Mouse (Mus musculus) megakaryocyte-erythroid progenitor cell, adult 5-6 weeks (primary cell): Measurements from ENCODE around the gene Olfr1196. TPM values are rescaled to one million over a fixed set of nuclear protein-coding genes. Genes with fewer than 3 reads are reported as not detected.
"Not testable (repeated sequence)": the region's sequence is repeated elsewhere in the genome, so short reads cannot be mapped to it uniquely, and the experiment has no call there.

Source experiments
- ATAC-seq: replicated peaks from 2 replicates; pipeline ENCODE4 v1.8.0; 2016; ENCODE audit warnings: mild to moderate bottlenecking, inconsistent platforms; ENCODE audit not compliant: severe bottlenecking, poor library complexity, low FRiP score, low TSS enrichment
- total RNA-seq, 2 experiments: library from RNA; stranded (forward) in 1 of 2; stranded (reverse) in 1 of 2; fragments of 200-1000, 215-1000 nt in 1 of 2; fragments of >200 nt in 1 of 2; fragmentation: Nextera tagmentation in 1 of 2; gene quantifications; 2 replicates each; pipeline ENCODE4 v1.2.3; 2014 to 2017

Gene Olfr1196
- total RNA-seq (2014; fragmentation: Nextera tagmentation) (not detected in 2 replicates), total RNA-seq (2017) (not detected in 2 replicates)

GRCm38 (mm10) chr2:88704497-88704896 lies at the start of gene Olfr1196:
Gene Olfr1196 (minus strand): TSS chr2:88704597.
- no peak for ATAC-seq

- ATAC-seq, result no peak
These were observed 46.9 kb upstream of the Olfr1196 start, which contains the start of gene Olfr1198 for GRCm38 (mm10) chr2:88751270-88751669. Gene Olfr1198 (minus strand): TSS chr2:88751370.

DNA sequence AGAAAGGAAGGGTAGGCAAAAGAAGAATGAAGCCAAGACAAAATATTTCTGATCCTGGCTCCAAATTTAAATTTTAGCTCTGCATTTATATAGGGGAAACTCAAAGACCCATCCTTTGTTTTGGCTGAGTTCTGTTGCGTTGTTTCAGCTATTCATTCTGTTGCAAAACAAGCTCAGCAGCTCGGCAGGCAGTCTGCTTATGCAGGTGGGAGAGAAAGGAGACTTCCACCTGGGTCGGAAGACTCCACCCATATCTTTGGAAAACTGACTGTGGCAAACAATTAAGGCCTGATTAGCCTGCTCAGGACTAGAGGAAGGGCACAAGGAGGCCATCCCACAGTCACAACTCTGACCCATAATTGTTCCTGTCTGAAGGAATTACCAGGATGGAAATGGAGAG lies 39.0 kb upstream of the Olfr1196 start:
- ATAC-seq, result no peak

- no peak for ATAC-seq
These were observed 27.9 kb upstream of the Olfr1196 start, which contains the start of gene Olfr1197 for GRCm38 (mm10) chr2:88732266-88732665. Gene Olfr1197 (minus strand): TSS chr2:88732366.

DNA sequence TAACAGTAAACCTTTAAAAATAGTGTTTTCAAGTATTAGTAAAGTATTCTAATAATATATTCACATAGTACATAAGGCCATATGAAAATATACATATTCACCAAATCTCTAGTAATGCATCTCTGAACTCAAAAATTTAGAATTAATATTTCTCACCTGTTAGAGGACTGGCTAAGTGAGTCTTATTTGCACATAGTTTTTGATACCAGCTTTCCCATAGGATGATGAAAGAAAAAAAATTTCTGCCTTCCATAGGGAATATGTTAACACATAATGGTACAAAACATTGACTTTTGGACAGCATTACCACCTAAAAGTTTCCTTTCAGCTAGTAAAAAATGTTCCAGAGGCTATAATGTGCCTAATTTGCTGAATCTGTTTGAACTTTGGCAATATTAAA lies 15.3 kb downstream of the Olfr1196 start, which contains the start of gene Olfr1195:
Gene Olfr1195, minus strand, starts transcription at position 101 of the 400 bp plus-strand sequence.
- no peak for ATAC-seq

- ATAC-seq, result not testable (repeated sequence)
These were observed 29.1 kb downstream of the Olfr1196 start, which contains the start of gene Olfr1193 for GRCm38 (mm10) chr2:88675328-88675727. Gene Olfr1193 (plus strand): TSS chr2:88675628.

DNA sequence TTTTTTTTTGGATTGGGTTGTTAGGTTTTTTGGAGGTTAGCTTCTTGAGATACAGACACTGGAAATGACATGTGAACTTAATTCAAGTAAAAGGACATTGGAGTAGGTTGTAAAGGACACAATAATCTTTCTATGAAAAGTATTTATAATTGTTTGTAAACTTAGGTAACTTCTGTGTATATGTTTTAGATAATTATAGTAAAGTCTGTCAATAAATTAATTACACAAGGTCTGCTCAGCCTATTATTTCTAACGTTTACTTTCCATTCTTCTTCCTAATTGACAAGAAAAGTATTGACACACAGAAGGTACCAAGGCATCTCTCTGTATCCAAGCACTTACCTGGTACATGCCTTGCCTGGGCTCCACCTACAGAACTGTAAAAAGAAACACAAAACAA lies 56.2 kb downstream of the Olfr1196 start, which contains the start of gene Olfr1192-ps1:
Gene Olfr1192-ps1, plus strand, starts transcription at position 301 of the 400 bp plus-strand sequence.
- no peak for ATAC-seq

Other genes with a start within 250 kb of the Olfr1196 start
- gene Olfr1183, start 249.7 kb downstream of the Olfr1196 start, total RNA-seq (2014; fragmentation: Nextera tagmentation), result not detected in 2 replicates
- gene Olfr1183, start 249.7 kb downstream of the Olfr1196 start, total RNA-seq (2017), result not detected in 2 replicates
- not detected in 2 replicates for gene Olfr1184, start 221.0 kb downstream of the Olfr1196 start, total RNA-seq (2014; fragmentation: Nextera tagmentation)
- gene Olfr1184, start 221.0 kb downstream of the Olfr1196 start, total RNA-seq (2017), result not detected in 2 replicates
- not detected in 2 replicates for gene Olfr1185-ps1, start 211.3 kb downstream of the Olfr1196 start, total RNA-seq (2014; fragmentation: Nextera tagmentation)
- gene Olfr1185-ps1, start 211.3 kb downstream of the Olfr1196 start, total RNA-seq (2017), result not detected in 2 replicates
- gene Olfr1186, start 186.0 kb downstream of the Olfr1196 start, total RNA-seq (2014; fragmentation: Nextera tagmentation), result not detected in 2 replicates
- gene Olfr1186, start 186.0 kb downstream of the Olfr1196 start, total RNA-seq (2017), result not detected in 2 replicates
- gene Olfr1188, start 147.7 kb downstream of the Olfr1196 start, total RNA-seq (2014; fragmentation: Nextera tagmentation), result not detected in 2 replicates
- not detected in 2 replicates for gene Olfr1188, start 147.7 kb downstream of the Olfr1196 start, total RNA-seq (2017)
- not detected in 2 replicates for gene Olfr1189, start 118.1 kb downstream of the Olfr1196 start, total RNA-seq (2014; fragmentation: Nextera tagmentation)
- gene Olfr1189, start 118.1 kb downstream of the Olfr1196 start, total RNA-seq (2017), result not detected in 2 replicates
- gene Olfr1191-ps1, start 64.1 kb downstream of the Olfr1196 start, total RNA-seq (2014; fragmentation: Nextera tagmentation), result not detected in 2 replicates
- gene Olfr1191-ps1, start 64.1 kb downstream of the Olfr1196 start, total RNA-seq (2017), result not detected in 2 replicates
- not detected in 2 replicates for gene Olfr1192-ps1, start 56.1 kb downstream of the Olfr1196 start, total RNA-seq (2014; fragmentation: Nextera tagmentation)
- not detected in 2 replicates for gene Olfr1192-ps1, start 56.1 kb downstream of the Olfr1196 start, total RNA-seq (2017)
- gene Olfr1193, start 29.0 kb downstream of the Olfr1196 start, total RNA-seq (2014; fragmentation: Nextera tagmentation), result not detected in 2 replicates
- gene Olfr1193, start 29.0 kb downstream of the Olfr1196 start, total RNA-seq (2017), result not detected in 2 replicates
- not detected in 2 replicates for gene Olfr1195, start 15.4 kb downstream of the Olfr1196 start, total RNA-seq (2014; fragmentation: Nextera tagmentation)
- gene Olfr1195, start 15.4 kb downstream of the Olfr1196 start, total RNA-seq (2017), result not detected in 2 replicates
- not detected in 2 replicates for gene Olfr1197, start 27.8 kb upstream of the Olfr1196 start, total RNA-seq (2014; fragmentation: Nextera tagmentation)
- gene Olfr1197, start 27.8 kb upstream of the Olfr1196 start, total RNA-seq (2017), result not detected in 2 replicates
- not detected in 2 replicates for gene Olfr1198, start 46.8 kb upstream of the Olfr1196 start, total RNA-seq (2014; fragmentation: Nextera tagmentation)
- not detected in 2 replicates for gene Olfr1198, start 46.8 kb upstream of the Olfr1196 start, total RNA-seq (2017)
- gene Olfr1199, start 55.9 kb upstream of the Olfr1196 start, total RNA-seq (2014; fragmentation: Nextera tagmentation), result not detected in 2 replicates
- gene Olfr1199, start 55.9 kb upstream of the Olfr1196 start, total RNA-seq (2017), result not detected in 2 replicates
- gene Olfr1200, start 65.9 kb upstream of the Olfr1196 start, total RNA-seq (2014; fragmentation: Nextera tagmentation), result not detected in 2 replicates
- not detected in 2 replicates for gene Olfr1200, start 65.9 kb upstream of the Olfr1196 start, total RNA-seq (2017)
- not detected in 2 replicates for gene Olfr1201, start 88.4 kb upstream of the Olfr1196 start, total RNA-seq (2014; fragmentation: Nextera tagmentation)
- not detected in 2 replicates for gene Olfr1201, start 88.4 kb upstream of the Olfr1196 start, total RNA-seq (2017)
- gene Olfr1202, start 109.9 kb upstream of the Olfr1196 start, total RNA-seq (2014; fragmentation: Nextera tagmentation), result not detected in 2 replicates
- not detected in 2 replicates for gene Olfr1202, start 109.9 kb upstream of the Olfr1196 start, total RNA-seq (2017)
- not detected in 2 replicates for gene Olfr1205, start 125.1 kb upstream of the Olfr1196 start, total RNA-seq (2014; fragmentation: Nextera tagmentation)
- gene Olfr1205, start 125.1 kb upstream of the Olfr1196 start, total RNA-seq (2017), result not detected in 2 replicates
- gene Olfr1204, start 144.7 kb upstream of the Olfr1196 start, total RNA-seq (2014; fragmentation: Nextera tagmentation), result not detected in 2 replicates
- not detected in 2 replicates for gene Olfr1204, start 144.7 kb upstream of the Olfr1196 start, total RNA-seq (2017)
- not detected in 2 replicates for gene Olfr1206, start 158.6 kb upstream of the Olfr1196 start, total RNA-seq (2014; fragmentation: Nextera tagmentation)
- not detected in 2 replicates for gene Olfr1206, start 158.6 kb upstream of the Olfr1196 start, total RNA-seq (2017)
- gene Olfr1208, start 197.7 kb upstream of the Olfr1196 start, total RNA-seq (2014; fragmentation: Nextera tagmentation), result not detected in 2 replicates
- gene Olfr1208, start 197.7 kb upstream of the Olfr1196 start, total RNA-seq (2017), result not detected in 2 replicates
- gene Olfr1209, start 210.6 kb upstream of the Olfr1196 start, total RNA-seq (2014; fragmentation: Nextera tagmentation), result not detected in 2 replicates
- gene Olfr1209, start 210.6 kb upstream of the Olfr1196 start, total RNA-seq (2017), result not detected in 2 replicates
- not detected in 2 replicates for gene Olfr1211, start 233.5 kb upstream of the Olfr1196 start, total RNA-seq (2014; fragmentation: Nextera tagmentation)
- not detected in 2 replicates for gene Olfr1211, start 233.5 kb upstream of the Olfr1196 start, total RNA-seq (2017)
- gene Olfr1212, start 249.4 kb upstream of the Olfr1196 start, total RNA-seq (2014; fragmentation: Nextera tagmentation), result not detected in 2 replicates
- gene Olfr1212, start 249.4 kb upstream of the Olfr1196 start, total RNA-seq (2017), result not detected in 2 replicates